Mouse (Mus musculus) left cerebral cortex, adult 18-20 months (tissue): Measurements from ENCODE around the gene Rgs9bp. TPM values are rescaled to one million over a fixed set of nuclear protein-coding genes. Genes with fewer than 3 reads are reported as not detected.
"Not testable (repeated sequence)": the region's sequence is repeated elsewhere in the genome, so short reads cannot be mapped to it uniquely, and the experiment has no call there.

ENCODE experiments used
- DNase-seq, 2 experiments: peaks; one replicate each; pipeline ENCODE4 v3.0.0; 2021 to 2022; ENCODE audit warnings: low spot score in 2 of 2, mixed read lengths in 1 of 2
- total RNA-seq, 2 experiments: library from RNA; stranded (reverse); gene quantifications; 2 replicates each; pipeline ENCODE4 v1.2.3; 2021

The Rgs9bp gene
- total RNA-seq, 2 experiments from 2014 or later = 0.58 to 0.68 TPM

- DNase-seq = no peak
Measured at GRCm38 (mm10) chr7:35584068-35584785, 1.2 kb downstream of the Rgs9bp start.

- no peak for DNase-seq
Measured at GRCm38 (mm10) chr7:35583476-35584025, 1.8 kb downstream of the Rgs9bp start.

GRCm38 (mm10) chr7:35582719-35583118 is 2.7 kb downstream of the Rgs9bp start:
- no peak for DNase-seq

- DNase-seq = no peak
Measured at GRCm38 (mm10) chr7:35579849-35580248, 5.5 kb downstream of the Rgs9bp start.

- not testable (repeated sequence) for DNase-seq
Measured at GRCm38 (mm10) chr7:35570883-35571282, 14.5 kb downstream of the Rgs9bp start.

GRCm38 (mm10) chr7:35569724-35570123 is 15.7 kb downstream of the Rgs9bp start:
- not testable (repeated sequence) for DNase-seq

- not testable (repeated sequence) for DNase-seq
Measured at GRCm38 (mm10) chr7:35565965-35566364, 19.4 kb downstream of the Rgs9bp start.

GRCm38 (mm10) chr7:35564872-35565271 is 20.5 kb downstream of the Rgs9bp start:
- not testable (repeated sequence) for DNase-seq

- DNase-seq = no peak
Measured at GRCm38 (mm10) chr7:35564067-35564865, 21.1 kb downstream of the Rgs9bp start.

- no peak for DNase-seq
Measured at GRCm38 (mm10) chr7:35563071-35563470, 22.3 kb downstream of the Rgs9bp start.

- DNase-seq = no peak
Measured at GRCm38 (mm10) chr7:35559838-35560237, 25.5 kb downstream of the Rgs9bp start.

GRCm38 (mm10) chr7:35558681-35559080 is 26.7 kb downstream of the Rgs9bp start:
- no peak for DNase-seq

GRCm38 (mm10) chr7:35557577-35557976 is 27.8 kb downstream of the Rgs9bp start:
- DNase-seq = no peak

- DNase-seq = no peak
Measured at GRCm38 (mm10) chr7:35556905-35557304, 28.5 kb downstream of the Rgs9bp start.

GRCm38 (mm10) chr7:35556205-35556603 is 29.2 kb downstream of the Rgs9bp start, which contains the start of gene Nudt19:
Nudt19 (minus strand) TSS chr7:35556304.
- no peak for DNase-seq

- DNase-seq = peak; percentile 88 to 92
Measured at GRCm38 (mm10) chr7:35555224-35556204, 29.9 kb downstream of the Rgs9bp start.

GRCm38 (mm10) chr7:35554605-35555175 is 30.7 kb downstream of the Rgs9bp start:
- peak; percentile 30 to 46 for DNase-seq

- DNase-seq = peak; percentile 47 to 52
Measured at GRCm38 (mm10) chr7:35553751-35554604, 31.4 kb downstream of the Rgs9bp start.

GRCm38 (mm10) chr7:35545881-35546280 is 39.5 kb downstream of the Rgs9bp start:
- DNase-seq = peak; percentile 56 to 72
